Mouse (Mus musculus) hindbrain, embryonic 15.5 days (tissue): ENCODE measurements at regions not wholly inside any gene's neighbourhood (a gene's known extent, or its start where the extent isn't known, plus 50 kb on each side); places are given as distances from the start of the nearest gene placed in this dataset.

Experiments
- ATAC-seq: fragments of 200-750 bp; cut with Nextera tagmentation; 2 replicates; pipeline ENCODE4 v1.8.0; 2017; ENCODE audit warnings: low read depth, moderate number of reproducible peaks, moderate TSS enrichment; ENCODE audit not compliant: low FRiP score
- H3K27ac ChIP-seq: fragments of 300-500 bp; sonication (generic); replicated peaks from 2 replicates; pipeline ENCODE4 v1.5.1; 2015; ENCODE audit warnings: mild to moderate bottlenecking, inconsistent platforms
- H3K27me3 ChIP-seq: fragments of 300-500 bp; sonication (generic); 2 replicates; pipeline ENCODE4 v1.6.1; 2015; ENCODE audit warnings: control low read depth, inconsistent platforms
- H3K36me3 ChIP-seq: fragments of 300-500 bp; sonication (generic); 2 replicates; pipeline ENCODE4 v1.6.1; 2015; ENCODE audit warnings: control low read depth, inconsistent platforms
- H3K4me1 ChIP-seq: fragments of 300-500 bp; sonication (generic); replicated peaks from 2 replicates; pipeline ENCODE4 v1.6.1; 2015; ENCODE audit warnings: control low read depth, inconsistent platforms
- H3K4me2 ChIP-seq: fragments of 300-500 bp; sonication (generic); 2 replicates; pipeline ENCODE4 v1.6.1; 2015; ENCODE audit warnings: moderate library complexity, mild to moderate bottlenecking, inconsistent platforms
- H3K4me3 ChIP-seq: fragments of 300-500 bp; sonication (generic); 2 replicates; pipeline ENCODE4 v1.5.1; 2015; ENCODE audit warnings: mild to moderate bottlenecking, inconsistent platforms
- H3K9ac ChIP-seq: fragments of 300-500 bp; sonication (generic); 2 replicates; pipeline ENCODE4 v1.6.1; 2015; ENCODE audit warnings: inconsistent platforms
- H3K9me3 ChIP-seq: fragments of 300-500 bp; sonication (generic); 2 replicates; pipeline ENCODE4 v1.6.1; 2016; ENCODE audit warnings: control low read depth, inconsistent platforms
- WGBS: fragments of 180-500 bp; shearing (Covaris S2); methylation state at CpG from one replicate; pipeline ENCODE4 v1.1.7; 2015; 5-methylcytosine and 5-hydroxymethylcytosine counted together

DNA sequence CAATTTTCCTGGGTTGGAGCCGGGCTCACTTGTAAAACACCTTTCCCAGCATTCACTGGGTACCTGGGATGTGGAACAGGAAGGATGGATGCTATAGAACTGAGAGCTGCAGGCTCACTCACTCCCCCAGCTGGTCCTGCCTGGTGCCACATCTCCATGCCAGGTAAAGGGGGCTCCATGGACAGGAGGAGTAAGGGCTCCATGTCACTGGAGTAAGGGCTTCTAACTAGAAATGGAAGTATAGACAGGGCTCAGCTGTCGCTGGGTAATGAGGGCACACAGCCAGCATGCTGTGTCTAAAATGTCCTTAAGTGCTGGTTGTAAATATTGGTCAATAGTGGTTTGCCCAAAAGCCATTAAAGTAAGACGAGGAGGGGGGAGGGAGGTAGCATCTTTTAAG is 99.4 kb upstream of the Gpr12 start:
- Histone ChIP-seq H3K27ac (no peak overlapping the region), H3K4me3 (no peak overlapping the region), H3K4me2 (no peak overlapping the region), H3K36me3 (no peaks in the 10 kb centered on the region), H3K27me3 (no peaks in the 10 kb centered on the region), H3K9ac (no peak overlapping the region), H3K4me1 (peaks cover 7% of the 10 kb centered on the region; the same call in 1 of the 2 replicates), H3K9me3 (no peaks in the 10 kb centered on the region)
- WGBS: 44% methylated on average over 3 of the region's 3 CpGs
- no peak for ATAC-seq

DNA sequence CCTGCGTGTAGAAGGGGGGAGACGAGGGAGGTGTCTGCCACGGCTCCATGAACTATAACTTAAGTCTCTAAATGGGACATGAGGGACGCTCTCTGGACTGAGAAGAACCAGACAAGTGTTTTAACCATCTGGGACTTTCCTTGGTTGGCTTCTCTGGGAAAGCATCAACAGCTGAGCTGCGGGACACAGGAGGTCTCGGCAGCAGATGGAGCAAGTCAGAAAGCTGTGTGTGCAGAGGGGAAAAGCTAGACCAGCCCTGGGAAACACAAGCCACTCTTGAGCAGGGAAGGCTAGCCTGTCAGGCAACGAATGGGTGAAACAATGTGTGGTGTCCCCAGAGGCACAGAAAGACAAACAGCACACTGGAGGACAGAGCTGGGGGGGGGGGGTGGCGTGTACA is 98.5 kb upstream of the Gpr12 start:
- Histone ChIP-seq H3K4me2 (no peak overlapping the region), H3K36me3 (no peaks in the 10 kb centered on the region), H3K27ac (no peak overlapping the region), H3K27me3 (no peaks in the 10 kb centered on the region), H3K4me3 (no peak overlapping the region), H3K9ac (no peak overlapping the region), H3K9me3 (no peaks in the 10 kb centered on the region), H3K4me1 (peaks cover 7% of the 10 kb centered on the region; the same call in 1 of the 2 replicates)
- ATAC-seq: no peak
- 36% methylated on average over 8 of the region's 8 CpGs for WGBS

- Histone ChIP-seq H3K4me2 (no peak overlapping the region), H3K27me3 (no peaks in the 10 kb centered on the region), H3K4me3 (no peak overlapping the region), H3K36me3 (no peaks in the 10 kb centered on the region), H3K9me3 (no peaks in the 10 kb centered on the region), H3K4me1 (peaks cover 7% of the 10 kb centered on the region; the same call in 1 of the 2 replicates), H3K27ac (no peak overlapping the region), H3K9ac (no peak overlapping the region)
- no peak for ATAC-seq
- 80% methylated on average over 5 of the region's 5 CpGs for WGBS
Measured at GRCm38 (mm10) chr5:146682893-146683292, 97.9 kb upstream of the Gpr12 start.

GRCm38 (mm10) chr5:146681512-146681911 is 96.5 kb upstream of the Gpr12 start:
- no peak overlapping the region for H3K4me3 ChIP-seq
- no peak overlapping the region for H3K9ac ChIP-seq
- ATAC-seq: no peak
- H3K4me1 ChIP-seq: peaks cover 7% of the 10 kb centered on the region; the same call in 1 of the 2 replicates
- H3K36me3 ChIP-seq: no peaks in the 10 kb centered on the region
- H3K4me2 ChIP-seq: no peak overlapping the region
- WGBS: 82% methylated on average over 9 of the region's 9 CpGs
- H3K27me3 ChIP-seq: no peaks in the 10 kb centered on the region
- no peak overlapping the region for H3K27ac ChIP-seq
- no peaks in the 10 kb centered on the region for H3K9me3 ChIP-seq

GRCm38 (mm10) chr5:146679198-146679681 is 94.2 kb upstream of the Gpr12 start:
- H3K27me3 ChIP-seq: no peaks in the 10 kb centered on the region
- no peak for ATAC-seq
- 80% methylated on average over 6 of the region's 6 CpGs for WGBS
- no peak overlapping the region for H3K4me3 ChIP-seq
- no peak overlapping the region for H3K9ac ChIP-seq
- peaks cover 7% of the 10 kb centered on the region; the same call in 1 of the 2 replicates for H3K4me1 ChIP-seq
- H3K27ac ChIP-seq: no peak overlapping the region
- H3K36me3 ChIP-seq: no peaks in the 10 kb centered on the region
- H3K4me2 ChIP-seq: no peak overlapping the region
- H3K9me3 ChIP-seq: no peaks in the 10 kb centered on the region

DNA sequence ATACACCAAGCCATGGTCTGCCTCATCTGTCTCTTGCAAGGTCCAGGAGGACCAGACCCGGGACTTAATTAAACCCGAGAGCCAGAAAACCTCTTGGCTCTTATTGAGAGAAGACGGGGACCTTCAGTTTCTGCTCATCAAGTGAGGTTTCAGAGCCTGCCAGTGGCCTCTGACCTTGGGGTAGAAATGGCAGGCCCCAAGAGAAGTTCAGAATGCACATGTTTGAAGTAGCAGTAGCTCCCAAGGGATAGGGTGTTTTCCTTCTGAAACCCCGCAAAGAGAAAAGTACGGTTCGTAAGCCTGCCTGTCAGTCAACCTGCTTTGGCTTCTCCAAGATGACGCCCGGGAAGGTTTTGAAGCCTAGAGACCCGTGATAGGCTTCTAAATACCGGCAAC is 93.7 kb upstream of the Gpr12 start:
- H3K9me3 ChIP-seq: no peaks in the 10 kb centered on the region
- no peaks in the 10 kb centered on the region for H3K36me3 ChIP-seq
- H3K9ac ChIP-seq: no peak overlapping the region
- H3K4me1 ChIP-seq: peaks cover 7% of the 10 kb centered on the region; the same call in 1 of the 2 replicates
- WGBS: 81% methylated on average over 10 of the region's 10 CpGs
- no peaks in the 10 kb centered on the region for H3K27me3 ChIP-seq
- H3K27ac ChIP-seq: no peak overlapping the region
- H3K4me2 ChIP-seq: no peak overlapping the region
- no peak overlapping the region for H3K4me3 ChIP-seq
- no peak for ATAC-seq

DNA sequence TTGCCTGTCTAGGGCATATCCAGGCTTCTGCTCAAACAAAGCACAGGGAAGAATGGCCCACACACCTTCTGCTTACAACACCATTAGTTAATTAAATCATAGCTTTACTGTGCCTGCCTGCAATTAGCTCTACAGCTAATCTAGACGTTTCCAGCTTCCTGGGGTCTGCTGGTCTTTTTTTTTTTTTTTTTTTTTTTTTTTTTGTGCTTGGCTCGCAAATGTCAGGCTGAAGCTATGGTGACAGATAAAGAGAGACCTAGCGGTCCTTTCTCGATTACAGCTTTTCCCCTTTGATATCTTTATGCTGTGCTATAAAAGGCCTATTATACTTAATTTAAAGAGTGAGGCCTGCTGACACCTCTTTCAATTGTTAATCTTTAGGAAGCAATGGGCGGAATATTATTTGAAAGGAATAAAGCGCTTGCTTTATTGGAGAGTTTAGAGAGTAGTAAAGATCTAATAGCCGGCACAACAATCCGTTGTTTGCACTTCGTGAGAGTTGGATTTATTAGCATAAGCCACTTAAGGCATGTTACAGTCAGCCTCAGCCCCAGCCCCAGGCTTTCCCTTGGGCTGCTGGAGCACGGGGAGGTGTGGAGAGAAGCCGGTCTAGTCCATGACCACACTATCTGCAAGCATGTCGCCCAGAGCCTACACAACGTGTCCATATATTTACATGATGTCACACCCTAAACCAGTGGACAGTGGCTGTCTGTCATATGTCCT is 93.2 kb upstream of the Gpr12 start:
- Histone ChIP-seq H3K27me3 (0 out of 2 replicates have a peak, but pooled peaks cover 4% of the 10 kb centered on the region), H3K36me3 (no peaks in the 10 kb centered on the region), H3K4me2 (no peak overlapping the region), H3K9ac (no peak overlapping the region), H3K4me1 (peaks cover 4% of the 10 kb centered on the region; the same call in 1 of the 2 replicates), H3K27ac (no peak overlapping the region), H3K9me3 (no peaks in the 10 kb centered on the region), H3K4me3 (no peak overlapping the region)
- no peak for ATAC-seq
- whole genome bisulfite sequencing: 35% methylated on average over 13 of the region's 13 CpGs

GRCm38 (mm10) chr5:146677151-146677515 is 92.1 kb upstream of the Gpr12 start:
- ATAC-seq: no peak
- Histone ChIP-seq H3K4me2 (no peak overlapping the region), H3K9ac (no peak overlapping the region), H3K36me3 (no peaks in the 10 kb centered on the region), H3K9me3 (no peaks in the 10 kb centered on the region), H3K4me1 (peaks cover 4% of the 10 kb centered on the region; the same call in 1 of the 2 replicates), H3K27me3 (0 out of 2 replicates have a peak, but pooled peaks cover 4% of the 10 kb centered on the region), H3K4me3 (no peak overlapping the region), H3K27ac (no peak overlapping the region)
- 58% methylated on average over 8 of the region's 8 CpGs for WGBS

- Histone ChIP-seq H3K9ac (no peak overlapping the region), H3K4me3 (no peak overlapping the region), H3K27ac (no peak overlapping the region), H3K4me2 (no peak overlapping the region), H3K4me1 (peaks cover 4% of the 10 kb centered on the region; the same call in 1 of the 2 replicates), H3K36me3 (no peaks in the 10 kb centered on the region), H3K27me3 (0 out of 2 replicates have a peak, but pooled peaks cover 4% of the 10 kb centered on the region), H3K9me3 (no peaks in the 10 kb centered on the region)
- no peak for ATAC-seq
- WGBS: 55% methylated on average over 12 of the region's 12 CpGs
Measured at GRCm38 (mm10) chr5:146676470-146677150, 91.6 kb upstream of the Gpr12 start.

DNA sequence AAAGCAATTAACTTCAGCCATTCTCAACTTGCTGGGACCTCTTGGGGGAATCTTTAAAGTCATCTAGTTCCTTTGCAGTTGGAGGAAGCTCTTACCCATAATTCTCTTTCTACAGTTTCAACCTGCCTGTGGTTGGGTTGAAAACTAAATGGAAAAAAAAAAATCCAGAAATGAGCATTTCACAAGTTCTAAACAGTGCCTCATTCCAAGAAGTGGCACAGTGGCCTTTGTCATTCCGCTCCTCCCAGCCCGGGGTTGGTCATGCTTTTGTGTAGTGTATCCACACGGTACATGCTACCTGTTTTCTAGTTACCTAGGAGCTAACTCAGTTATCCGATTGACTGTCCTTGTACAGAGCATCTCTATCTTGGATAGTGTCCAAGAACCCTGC is 90.8 kb upstream of the Gpr12 start:
- Histone ChIP-seq H3K4me1 (peaks cover 4% of the 10 kb centered on the region; the same call in 1 of the 2 replicates), H3K36me3 (no peaks in the 10 kb centered on the region), H3K9ac (no peak overlapping the region), H3K27me3 (0 out of 2 replicates have a peak, but pooled peaks cover 4% of the 10 kb centered on the region), H3K27ac (no peak overlapping the region), H3K9me3 (no peaks in the 10 kb centered on the region), H3K4me2 (no peak overlapping the region), H3K4me3 (no peak overlapping the region)
- WGBS: 74% methylated on average over 4 of the region's 4 CpGs
- no peak for ATAC-seq

GRCm38 (mm10) chr5:146675006-146675886 is 90.2 kb upstream of the Gpr12 start:
- ATAC-seq: 0 out of 2 replicates have a peak, but pooled peaks have one; percentile 53
- H3K27me3 ChIP-seq: 0 out of 2 replicates have a peak, but pooled peaks cover 4% of the 10 kb centered on the region
- H3K4me3 ChIP-seq: no peak overlapping the region
- H3K4me2 ChIP-seq: no peak overlapping the region
- no peaks in the 10 kb centered on the region for H3K36me3 ChIP-seq
- 19% methylated on average over 19 of the region's 19 CpGs for WGBS
- H3K27ac ChIP-seq: no peak overlapping the region; the same call in 1 of the 2 replicates
- no peaks in the 10 kb centered on the region for H3K9me3 ChIP-seq
- H3K9ac ChIP-seq: no peak overlapping the region
- H3K4me1 ChIP-seq: no peaks in the 10 kb centered on the region; the same call in 1 of the 2 replicates
